Mouse (Mus musculus) stomach, postnatal 0 days (tissue): ENCODE data around the gene Golga2. TPM values are rescaled to one million over a fixed set of nuclear protein-coding genes. Genes with fewer than 3 reads are reported as not detected.
A peak's percentile ranks its signal among the peaks of the same experiment; 100 is the strongest.

Experiments
- ATAC-seq: fragments of 200-750 bp; cut with Nextera tagmentation; 2 replicates; pipeline ENCODE4 v1.8.0; 2017; ENCODE audit not compliant: low FRiP score, low TSS enrichment
- DNase-seq: peaks from one replicate; pipeline ENCODE4 v3.0.0-alpha.2; 2016; ENCODE audit warnings: low spot score
- H3K27ac ChIP-seq: fragments of 300-500 bp; sonication (generic); replicated peaks from 2 replicates; pipeline ENCODE4 v1.5.1; 2014; ENCODE audit warnings: mild to moderate bottlenecking, control low read depth
- H3K27me3 ChIP-seq: fragments of 300-500 bp; sonication (generic); 2 replicates; pipeline ENCODE4 v1.6.1; 2014; ENCODE audit warnings: low read length; ENCODE audit not compliant: control insufficient read depth, insufficient read depth
- H3K36me3 ChIP-seq: fragments of 300-500 bp; sonication (generic); 2 replicates; pipeline ENCODE4 v1.6.1; 2014; ENCODE audit warnings: low read length, mixed read lengths; ENCODE audit not compliant: control insufficient read depth, insufficient read depth
- H3K4me1 ChIP-seq: fragments of 300-500 bp; sonication (generic); replicated peaks from 2 replicates; pipeline ENCODE4 v1.6.1; 2014; ENCODE audit warnings: antibody characterized with exemption; ENCODE audit not compliant: control insufficient read depth, insufficient read depth
- H3K4me2 ChIP-seq: fragments of 300-500 bp; sonication (generic); replicated peaks from 2 replicates; pipeline ENCODE4 v1.6.1; 2014; ENCODE audit warnings: low read depth, mild to moderate bottlenecking, control low read depth, moderate library complexity
- H3K4me3 ChIP-seq: fragments of 300-500 bp; sonication (generic); 2 replicates; pipeline ENCODE4 v1.5.1; 2014; ENCODE audit warnings: low read depth, low read length, control low read depth
- H3K9ac ChIP-seq: fragments of 300-500 bp; sonication (generic); 2 replicates; pipeline ENCODE4 v1.6.1; 2014; ENCODE audit warnings: mild to moderate bottlenecking, low read length, control low read depth, mixed read lengths
- H3K9me3 ChIP-seq: fragments of 300-500 bp; sonication (generic); 2 replicates; pipeline ENCODE4 v1.6.1; 2016; ENCODE audit warnings: low read length; ENCODE audit not compliant: control insufficient read depth
- CTCF ChIP-seq: IDR thresholded peaks from 2 replicates; pipeline ENCODE4 v1.5.1; 2016; ENCODE audit warnings: antibody characterized with exemption, low read depth, mild to moderate bottlenecking, moderate library complexity
- EP300 ChIP-seq: optimal IDR thresholded peaks from 2 replicates; pipeline ENCODE3; 2016; ENCODE audit warnings: antibody characterized with exemption
- WGBS: fragments of 180-500 bp; shearing (Covaris S2); extraction: QIAGEN DNeasy Blood & Tissue Kit; methylation state at CpG from one replicate; pipeline ENCODE4 v1.1.7; 2014; 5-methylcytosine and 5-hydroxymethylcytosine counted together
- polyA plus RNA-seq: library from polyadenylated mRNA; unstranded; fragments of >200 nt; fragmentation: Nextera tagmentation; extraction: Ambion mirVana; gene quantifications from 2 replicates; pipeline ENCODE4 v1.2.1, GENCODE M21; 2015

The Golga2 gene
- polyA plus RNA-seq, 1 experiment from 2014 or later = 18.1 TPM

DNA sequence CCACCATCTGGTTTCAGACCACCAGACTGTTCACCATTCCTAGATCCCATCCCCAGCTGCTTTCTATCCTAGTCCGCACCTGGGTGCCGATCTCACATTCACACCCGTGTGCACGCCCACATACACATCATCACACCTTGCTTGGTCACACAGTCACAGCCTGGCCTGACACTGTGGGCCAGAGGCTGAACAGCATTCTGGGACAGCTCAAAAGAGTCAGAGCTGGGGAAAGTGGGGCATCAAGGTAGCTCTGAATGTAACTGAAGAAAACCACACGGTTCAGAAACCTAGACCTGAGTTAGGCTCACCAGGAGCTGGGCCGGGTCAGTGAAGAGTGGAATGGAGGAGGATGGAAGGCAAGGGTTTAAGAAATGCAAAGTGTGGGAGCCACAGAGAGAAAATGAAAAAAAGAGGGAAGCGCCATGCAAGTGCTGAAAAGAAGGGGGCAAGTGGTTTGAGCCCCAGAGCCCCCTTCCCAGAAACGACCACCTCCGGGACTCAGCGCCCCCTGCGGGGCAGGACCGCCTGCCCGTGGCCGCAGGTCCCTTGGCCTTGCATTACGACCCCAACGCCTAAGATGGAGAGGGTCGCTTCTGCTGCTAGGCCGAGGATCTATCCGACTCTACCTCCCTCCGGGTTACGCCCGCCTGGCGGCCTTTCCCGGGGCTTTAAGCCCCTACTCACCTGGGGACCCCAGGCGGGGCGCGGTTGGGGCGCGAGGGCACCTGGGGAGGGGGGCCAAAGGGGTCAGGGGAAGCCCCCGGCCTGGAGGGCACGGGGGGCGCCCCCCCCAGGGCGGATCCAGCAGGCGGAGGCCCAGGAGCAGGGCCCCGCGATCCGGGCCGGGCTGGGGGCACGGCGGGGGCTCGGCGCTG, 24.5 kb downstream of the Golga2 start:
- peak overlapping the region; percentile 70 for H3K9ac ChIP-seq
- DNase-seq (no peak), ATAC-seq (no peak)
- H3K4me2 ChIP-seq = peak overlapping the region; percentile 100
- TF ChIP-seq CTCF (peak; percentile 39), EP300 (no peak)
- H3K27me3 ChIP-seq = no peaks in the 10 kb centered on the region
- peaks cover 5% of the 10 kb centered on the region for H3K4me1 ChIP-seq
- H3K36me3 ChIP-seq = peaks cover 2% of the 10 kb centered on the region; the same call in 1 of the 2 replicates
- no peaks in the 10 kb centered on the region for H3K9me3 ChIP-seq
- H3K27ac ChIP-seq = 0 out of 2 replicates have a peak overlapping the region, but pooled peaks have one; percentile 40
- WGBS = 11% methylated on average over 37 of the region's 42 CpGs
- H3K4me3 ChIP-seq = peak overlapping the region; percentile 60

DNA sequence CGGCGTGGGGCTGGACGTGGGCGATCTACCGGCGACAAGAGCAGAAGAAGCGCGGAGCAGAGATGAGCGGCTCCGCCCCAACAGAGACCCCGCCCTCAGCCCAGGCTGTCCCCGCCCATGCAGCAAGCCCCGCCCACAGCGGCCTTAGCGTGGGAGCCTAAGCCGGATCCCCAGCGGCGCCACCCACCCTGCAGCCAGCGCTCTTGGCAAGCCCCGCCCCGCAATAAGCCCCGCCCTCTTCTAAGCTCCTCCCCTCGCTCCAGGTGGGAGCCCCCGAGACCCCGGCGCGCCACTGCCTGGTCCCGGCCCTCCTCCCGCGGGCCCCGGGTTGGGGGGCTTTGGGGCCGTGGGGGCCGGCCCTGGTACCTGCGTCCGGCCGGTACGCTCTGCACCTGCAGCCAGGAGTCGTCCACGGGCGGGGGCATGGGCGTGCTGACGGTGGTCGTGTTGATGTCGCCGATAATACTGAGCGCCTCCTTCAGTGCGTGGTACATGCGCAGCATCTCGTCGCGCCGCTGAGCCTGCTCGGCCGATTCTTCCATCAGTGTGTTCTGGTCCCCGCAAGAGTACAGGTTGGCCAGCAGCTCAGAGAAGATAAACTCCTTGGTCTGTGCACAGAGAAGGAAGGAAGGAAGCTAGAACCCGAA, 25.3 kb downstream of the Golga2 start:
- Histone ChIP-seq H3K4me3 (peak overlapping the region; percentile 60), H3K27ac (0 out of 2 replicates have a peak overlapping the region, but pooled peaks have one; percentile 40), H3K9ac (peak overlapping the region; percentile 70), H3K36me3 (no peaks in the 10 kb centered on the region), H3K4me1 (peaks cover 5% of the 10 kb centered on the region), H3K9me3 (no peaks in the 10 kb centered on the region), H3K4me2 (peak overlapping the region; percentile 100), H3K27me3 (no peaks in the 10 kb centered on the region)
- TF ChIP-seq EP300 (no peak), CTCF (no peak)
- 6% methylated on average over 51 of the region's 56 CpGs for WGBS
- ATAC-seq (peak; percentile 88), DNase-seq (peak; percentile 94)

DNA sequence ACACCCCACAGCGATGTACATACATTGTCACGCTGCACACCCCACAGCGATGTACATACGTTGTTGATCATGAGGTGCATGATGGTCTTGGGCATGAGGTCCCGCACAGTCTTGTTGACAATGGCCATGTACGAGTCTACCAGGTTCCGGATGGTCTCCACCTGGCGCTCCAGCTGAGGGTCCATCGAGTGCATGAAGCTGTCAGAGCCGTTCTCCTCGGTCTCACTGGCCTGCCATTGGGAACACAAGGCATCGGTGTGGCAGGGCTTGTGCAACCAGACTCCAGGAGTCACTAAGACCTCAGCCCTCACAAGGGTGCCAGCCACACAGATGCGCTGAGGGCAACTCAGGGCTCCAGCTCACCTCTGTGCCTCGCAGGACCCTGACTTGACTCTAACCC, 27.6 kb downstream of the Golga2 start:
- Histone ChIP-seq H3K4me1 (peaks cover 8% of the 10 kb centered on the region), H3K4me3 (no peak overlapping the region), H3K36me3 (no peaks in the 10 kb centered on the region), H3K4me2 (no peak overlapping the region), H3K27me3 (no peaks in the 10 kb centered on the region), H3K9me3 (no peaks in the 10 kb centered on the region), H3K27ac (no peak overlapping the region), H3K9ac (no peak overlapping the region)
- DNase-seq (no peak), ATAC-seq (no peak)
- TF ChIP-seq EP300 (no peak), CTCF (no peak)
- 93% methylated on average over 14 of the region's 14 CpGs for WGBS

- ATAC-seq (peak; percentile 11; the same call in 1 of the 2 replicates), DNase-seq (peak; percentile 44)
- no peak overlapping the region for H3K4me3 ChIP-seq
- no peaks in the 10 kb centered on the region for H3K27me3 ChIP-seq
- no peak for TF ChIP-seq CTCF
- TF ChIP-seq EP300 = no peak
- peak overlapping the region; percentile 93 for H3K27ac ChIP-seq
- no peaks in the 10 kb centered on the region for H3K9me3 ChIP-seq
- WGBS = 11% methylated on average over 7 of the region's 8 CpGs
- H3K4me2 ChIP-seq = no peak overlapping the region
- H3K9ac ChIP-seq = no peak overlapping the region; the same call in 1 of the 2 replicates
- H3K4me1 ChIP-seq = peaks cover 8% of the 10 kb centered on the region
- no peaks in the 10 kb centered on the region for H3K36me3 ChIP-seq
These were observed 28.6 kb downstream of the Golga2 start for GRCm38 (mm10) chr2:32315751-32316150.

- H3K9ac ChIP-seq = no peak overlapping the region
- TF ChIP-seq EP300 (no peak), CTCF (no peak)
- 47% methylated on average over 20 of the region's 20 CpGs for WGBS
- ATAC-seq (peak; percentile 25; the same call in 1 of the 2 replicates), DNase-seq (no peak)
- H3K4me3 ChIP-seq = no peak overlapping the region
- H3K4me2 ChIP-seq = no peak overlapping the region
- no peaks in the 10 kb centered on the region for H3K27me3 ChIP-seq
- H3K36me3 ChIP-seq = no peaks in the 10 kb centered on the region
- peaks cover 4% of the 10 kb centered on the region for H3K4me1 ChIP-seq
- no peaks in the 10 kb centered on the region for H3K9me3 ChIP-seq
- peak overlapping the region; percentile 93 for H3K27ac ChIP-seq
These were observed 29.9 kb downstream of the Golga2 start for GRCm38 (mm10) chr2:32316887-32317656.
